ENCODE assay signal across 8 mouse cellular contexts in genomic region chr2:147808036-147808675, GRCm38 (mm10).
A peak's percentile ranks its signal among the peaks of the same experiment; 100 is the strongest.
DNase-seq lines count a peak whose midpoint lies in the region; ATAC-seq and TF ChIP-seq lines count a peak whose summit lies in the region.

No protein-coding gene starts in this region.

- no peak overlapping the region for H3K27ac ChIP-seq in heart, embryonic 11.5 days (ENCODE audit: low read depth, low read length)
- H3K27ac ChIP-seq in midbrain, embryonic 15.5 days = no peak overlapping the region

- H3K27me3 ChIP-seq in heart, embryonic 11.5 days (ENCODE audit: control insufficient read depth, insufficient read depth, low read length) = no peaks in the 10 kb centered on the region
- 0 out of 2 replicates have a peak, but pooled peaks cover 2% of the 10 kb centered on the region for H3K27me3 ChIP-seq in E14TG2a.4 (ENCODE audit: insufficient read depth, low read length)
- peaks cover 4% of the 10 kb centered on the region; the same call in 1 of the 2 replicates for H3K27me3 ChIP-seq in midbrain, embryonic 15.5 days (replicated peaks)

- 38% methylated on average over 5 of the region's 5 CpGs for WGBS in heart, embryonic 11.5 days (ENCODE audit: insufficient replicate concordance)
- 38% methylated on average over 5 of the region's 5 CpGs for WGBS in midbrain, embryonic 15.5 days

- no peaks in the 10 kb centered on the region for H3K9me3 ChIP-seq in heart, embryonic 11.5 days (replicated peaks; ENCODE audit: control insufficient read depth, low read length)
- no peaks in the 10 kb centered on the region for H3K9me3 ChIP-seq in E14TG2a.4 (ENCODE audit: low read length)
- no peaks in the 10 kb centered on the region for H3K9me3 ChIP-seq in midbrain, embryonic 15.5 days

- H3K4me2 ChIP-seq in heart, embryonic 11.5 days = no peak overlapping the region
- no peak overlapping the region for H3K4me2 ChIP-seq in midbrain, embryonic 15.5 days

- no peak overlapping the region for H3K9ac ChIP-seq in heart, embryonic 11.5 days (ENCODE audit: low read depth, low read length)
- H3K9ac ChIP-seq in midbrain, embryonic 15.5 days = no peak overlapping the region

- no peak for ATAC-seq in heart, embryonic 11.5 days (replicated peaks; ENCODE audit: insufficient number of reproducible peaks, low FRiP score, low TSS enrichment)
- ATAC-seq in midbrain, embryonic 15.5 days (replicated peaks) = peak; percentile 60; the same call in 1 of the 2 replicates

- peak; percentile 61 for TF ChIP-seq CTCF in E14TG2a.4 (conservative IDR thresholded peaks at IDR 0.05; ENCODE audit: low read length)

- intact Hi-C loops in heart, postnatal 10 days (cut with DNase I) = loop anchor here (1.0 to 10.0 kb wide), 5 partner anchors 89 to 769 kb away; no protein-coding TSS in a partner anchor
- intact Hi-C loops in heart, postnatal 14 days (cut with DNase I) = loop anchor here (2.0 to 10.0 kb wide), 3 partner anchors 243 to 767 kb away; no protein-coding TSS in a partner anchor

- no peaks in the 10 kb centered on the region for H3K4me1 ChIP-seq in heart, embryonic 11.5 days (ENCODE audit: control insufficient read depth, insufficient read depth, low read length)
- no peaks in the 10 kb centered on the region for H3K4me1 ChIP-seq in E14TG2a.4 (replicated peaks; ENCODE audit: low read depth, low read length)
- H3K4me1 ChIP-seq in midbrain, embryonic 15.5 days = no peaks in the 10 kb centered on the region

- H3K4me3 ChIP-seq in heart, embryonic 11.5 days (ENCODE audit: low read depth, low read length) = no peak overlapping the region
- no peak overlapping the region for H3K4me3 ChIP-seq in E14TG2a.4 (replicated peaks; ENCODE audit: low read length)
- no peak overlapping the region for H3K4me3 ChIP-seq in midbrain, embryonic 15.5 days

- peak; percentile 45 to 70 for DNase-seq in heart, postnatal 10 days
- DNase-seq in c-Kit-positive CD71-positive TER-119-negative erythroid progenitor cells, embryonic 14.5 days (ENCODE audit: low read depth) = peak; percentile 5
- DNase-seq in heart, postnatal 14 days = peak; percentile 30 to 62
- DNase-seq in layer of hippocampus, postnatal 14 days (ENCODE audit: low spot score in 2 of 2) = peak; percentile 37 to 63
- DNase-seq in ovary, adult 18-20 months (ENCODE audit: low spot score) = no peak

- no peaks in the 10 kb centered on the region for H3K36me3 ChIP-seq in heart, embryonic 11.5 days (ENCODE audit: control insufficient read depth, insufficient read depth, low read length)
- no peaks in the 10 kb centered on the region for H3K36me3 ChIP-seq in E14TG2a.4 (ENCODE audit: insufficient read depth, low read length)
- H3K36me3 ChIP-seq in midbrain, embryonic 15.5 days (replicated peaks) = no peaks in the 10 kb centered on the region
